Mouse (Mus musculus): Measurements from ENCODE around the gene Hs3st4. TPM values are rescaled to one million over a fixed set of nuclear protein-coding genes. Genes with fewer than 3 reads are reported as not detected.

The Hs3st4 gene
- polyA plus RNA-seq, 1 experiment from 2014 or later, result 0.36 TPM

DNA sequence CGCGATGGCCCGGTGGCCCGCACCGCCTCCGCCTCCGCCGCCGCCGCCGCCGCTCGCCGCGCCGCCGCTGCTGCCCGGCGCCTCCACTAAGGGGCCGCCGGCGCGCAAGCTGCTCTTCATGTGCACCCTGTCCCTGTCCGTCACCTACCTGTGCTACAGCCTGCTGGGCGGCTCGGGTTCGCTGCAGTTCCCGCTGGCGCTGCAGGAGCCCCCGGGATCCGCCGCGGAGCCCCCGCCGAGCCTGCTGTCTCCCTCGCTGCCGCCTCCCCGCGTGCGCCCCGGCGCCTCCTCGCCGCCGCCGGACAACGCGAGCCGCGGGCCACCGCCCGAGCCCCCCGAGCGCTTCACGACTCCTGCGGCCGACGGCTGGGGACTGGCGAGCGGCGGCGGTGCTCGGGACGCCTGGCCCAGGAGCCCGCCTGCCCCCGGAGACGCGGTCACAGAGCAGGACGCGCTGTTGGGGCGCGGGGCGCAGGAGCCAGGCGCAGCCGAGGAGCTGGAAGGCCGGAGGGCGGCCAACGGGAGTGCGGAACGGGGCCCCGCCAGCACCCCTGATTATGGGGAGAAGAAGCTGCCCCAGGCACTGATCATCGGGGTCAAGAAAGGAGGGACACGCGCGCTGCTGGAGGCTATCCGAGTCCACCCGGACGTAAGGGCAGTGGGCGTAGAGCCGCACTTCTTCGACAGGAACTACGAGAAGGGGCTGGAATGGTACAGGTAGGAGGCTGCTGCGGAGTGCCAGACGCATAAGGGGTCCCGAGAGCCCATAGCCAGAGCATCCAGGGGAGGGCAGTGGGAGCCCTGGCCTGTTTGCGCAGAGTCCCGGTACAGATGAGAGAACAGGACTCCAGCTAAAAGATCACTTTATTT, 743 bp downstream of the Hs3st4 start:
- no peaks in the 10 kb centered on the region for H3K36me3 ChIP-seq (ENCODE audit: control insufficient read depth, insufficient read depth, low read length)
- peaks cover 51% of the 10 kb centered on the region for H3K27me3 ChIP-seq (ENCODE audit: control insufficient read depth, insufficient read depth, low read length)
- H3K4me2 ChIP-seq (ENCODE audit: low read depth), result peak overlapping the region; percentile 99
- DNase-seq (ENCODE audit: low spot score) (peak; percentile 34), ATAC-seq (ENCODE audit: insufficient read depth, low FRiP score, low TSS enrichment) (peak; percentile 27; the same call in 1 of the 2 replicates)
- H3K27ac ChIP-seq (ENCODE audit: low read depth, low read length), result no peak overlapping the region
- H3K4me3 ChIP-seq (ENCODE audit: low read depth, low read length), result peak overlapping the region; percentile 64
- H3K9ac ChIP-seq (ENCODE audit: low read length), result peak overlapping the region; percentile 39
- whole genome bisulfite sequencing, result under 1% methylated on average over 80 of the region's 97 CpGs
- H3K4me1 ChIP-seq (ENCODE audit: control insufficient read depth, insufficient read depth, low read length), result peaks cover 5% of the 10 kb centered on the region
- no peaks in the 10 kb centered on the region for H3K9me3 ChIP-seq (ENCODE audit: control insufficient read depth, low read length)

DNA sequence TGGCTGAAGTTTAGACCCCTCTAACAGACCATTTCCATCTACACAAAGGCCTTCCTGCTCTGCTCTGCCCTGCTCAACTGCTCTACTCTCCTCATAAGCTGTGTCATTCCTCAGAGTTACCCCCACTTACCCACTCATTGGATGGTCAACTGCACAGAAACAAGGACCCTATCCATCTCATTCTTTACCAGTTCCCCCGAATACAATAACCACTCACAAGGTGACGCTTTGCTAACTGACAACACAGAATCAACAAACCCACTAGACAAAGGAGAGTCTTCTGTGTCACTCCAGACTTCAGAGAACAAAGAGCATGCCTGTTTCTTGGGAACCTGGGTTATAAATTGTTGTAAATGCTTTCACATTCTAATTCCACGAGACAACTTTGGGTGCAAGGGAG, 9.5 kb downstream of the Hs3st4 start:
- ATAC-seq (ENCODE audit: insufficient read depth, low FRiP score, low TSS enrichment), result no peak
- Histone ChIP-seq H3K36me3 (ENCODE audit: control insufficient read depth, insufficient read depth, low read length) (no peaks in the 10 kb centered on the region), H3K4me3 (ENCODE audit: low read depth, low read length) (no peak overlapping the region), H3K9ac (ENCODE audit: low read length) (no peak overlapping the region), H3K4me2 (ENCODE audit: low read depth) (no peak overlapping the region), H3K4me1 (ENCODE audit: control insufficient read depth, insufficient read depth, low read length) (no peaks in the 10 kb centered on the region), H3K27me3 (ENCODE audit: control insufficient read depth, insufficient read depth, low read length) (no peaks in the 10 kb centered on the region), H3K9me3 (ENCODE audit: control insufficient read depth, low read length) (no peaks in the 10 kb centered on the region), H3K27ac (ENCODE audit: low read depth, low read length) (no peak overlapping the region)
- 64% methylated on average over 3 of the region's 3 CpGs for WGBS
- no peak for DNase-seq (ENCODE audit: low spot score)

DNA sequence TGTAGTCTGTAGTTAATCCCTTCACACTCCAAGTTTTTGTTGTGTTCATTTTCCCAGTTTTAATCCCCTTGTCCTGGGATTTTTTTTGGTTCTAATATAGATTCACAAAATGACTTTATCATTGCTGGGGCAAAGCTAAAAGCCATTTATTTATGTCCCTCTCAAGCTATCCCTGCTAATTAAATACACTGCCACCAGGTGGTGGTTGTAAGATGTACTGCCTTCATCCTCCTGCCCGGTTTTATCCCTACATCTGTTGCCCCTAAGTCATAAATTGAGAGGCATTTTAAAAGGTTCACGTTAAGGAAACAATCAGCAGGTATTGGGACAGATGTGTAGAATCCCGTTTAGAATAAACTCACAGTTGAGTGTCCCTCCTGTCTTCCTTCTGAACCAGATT, 14.6 kb downstream of the Hs3st4 start:
- no peak overlapping the region for H3K9ac ChIP-seq (ENCODE audit: low read length)
- no peaks in the 10 kb centered on the region for H3K36me3 ChIP-seq (ENCODE audit: control insufficient read depth, insufficient read depth, low read length)
- WGBS, result 27% methylated on average over 3 of the region's 3 CpGs
- H3K27ac ChIP-seq (ENCODE audit: low read depth, low read length), result no peak overlapping the region
- H3K4me2 ChIP-seq (ENCODE audit: low read depth), result no peak overlapping the region
- no peak overlapping the region for H3K4me3 ChIP-seq (ENCODE audit: low read depth, low read length)
- H3K9me3 ChIP-seq (ENCODE audit: control insufficient read depth, low read length), result no peaks in the 10 kb centered on the region
- H3K4me1 ChIP-seq (ENCODE audit: control insufficient read depth, insufficient read depth, low read length), result no peaks in the 10 kb centered on the region
- no peak for ATAC-seq (ENCODE audit: insufficient read depth, low FRiP score, low TSS enrichment)
- no peak for DNase-seq (ENCODE audit: low spot score)
- H3K27me3 ChIP-seq (ENCODE audit: control insufficient read depth, insufficient read depth, low read length), result no peaks in the 10 kb centered on the region

DNA sequence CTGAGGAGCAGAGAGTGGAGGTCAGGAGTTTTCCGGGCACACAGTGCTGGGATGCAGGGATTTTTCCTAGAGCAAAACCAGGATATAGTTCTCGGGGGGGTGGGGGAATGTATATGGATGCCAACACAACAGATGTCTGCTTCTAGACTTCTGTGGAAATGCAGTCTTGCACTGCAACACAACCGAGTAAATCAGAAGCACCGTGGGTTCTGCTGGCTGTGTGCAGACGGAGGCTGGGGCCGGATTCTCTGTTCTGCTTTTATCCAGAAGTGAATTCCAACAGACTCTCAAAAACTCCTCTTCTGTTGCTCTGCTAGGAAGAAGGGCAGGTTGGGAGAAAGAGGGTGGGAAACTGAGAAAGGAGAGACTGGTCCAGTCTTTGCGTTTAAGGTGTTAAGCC, 15.9 kb downstream of the Hs3st4 start:
- Histone ChIP-seq H3K27me3 (ENCODE audit: control insufficient read depth, insufficient read depth, low read length) (no peaks in the 10 kb centered on the region), H3K36me3 (ENCODE audit: control insufficient read depth, insufficient read depth, low read length) (no peaks in the 10 kb centered on the region), H3K27ac (ENCODE audit: low read depth, low read length) (no peak overlapping the region), H3K4me1 (ENCODE audit: control insufficient read depth, insufficient read depth, low read length) (no peaks in the 10 kb centered on the region), H3K9ac (ENCODE audit: low read length) (no peak overlapping the region), H3K4me3 (ENCODE audit: low read depth, low read length) (no peak overlapping the region), H3K4me2 (ENCODE audit: low read depth) (no peak overlapping the region), H3K9me3 (ENCODE audit: control insufficient read depth, low read length) (no peaks in the 10 kb centered on the region)
- DNase-seq (ENCODE audit: low spot score) (no peak), ATAC-seq (ENCODE audit: insufficient read depth, low FRiP score, low TSS enrichment) (no peak)
- 79% methylated on average over 7 of the region's 7 CpGs for WGBS

DNA sequence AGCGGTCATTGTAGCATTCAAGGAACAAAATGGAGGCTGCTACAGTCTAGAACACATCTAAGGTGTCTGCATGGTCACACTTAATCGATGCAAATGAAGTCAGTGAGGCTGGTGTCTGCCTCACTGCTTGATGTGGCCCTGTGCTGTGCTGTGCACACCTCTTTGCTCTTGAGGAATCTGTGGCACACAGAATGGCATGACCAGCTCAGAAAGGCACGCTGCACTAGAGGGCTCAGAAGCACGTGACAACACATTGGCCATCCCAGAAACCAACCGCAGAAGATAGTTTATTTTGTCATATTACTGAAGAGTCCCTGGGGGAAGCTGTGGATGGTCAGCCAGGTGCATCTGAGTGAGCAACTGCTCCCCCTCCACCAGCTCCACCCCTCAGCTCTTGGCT, 44.2 kb downstream of the Hs3st4 start:
- no peak overlapping the region for H3K4me3 ChIP-seq (ENCODE audit: low read depth, low read length)
- no peak overlapping the region for H3K4me2 ChIP-seq (ENCODE audit: low read depth)
- no peak overlapping the region for H3K9ac ChIP-seq (ENCODE audit: low read length)
- no peaks in the 10 kb centered on the region for H3K36me3 ChIP-seq (ENCODE audit: control insufficient read depth, insufficient read depth, low read length)
- ATAC-seq (ENCODE audit: insufficient read depth, low FRiP score, low TSS enrichment) (no peak), DNase-seq (ENCODE audit: low spot score) (no peak)
- no peaks in the 10 kb centered on the region for H3K9me3 ChIP-seq (ENCODE audit: control insufficient read depth, low read length)
- no peak overlapping the region for H3K27ac ChIP-seq (ENCODE audit: low read depth, low read length)
- H3K27me3 ChIP-seq (ENCODE audit: control insufficient read depth, insufficient read depth, low read length), result no peaks in the 10 kb centered on the region
- 89% methylated on average over 5 of the region's 5 CpGs for WGBS
- no peaks in the 10 kb centered on the region for H3K4me1 ChIP-seq (ENCODE audit: control insufficient read depth, insufficient read depth, low read length)

DNA sequence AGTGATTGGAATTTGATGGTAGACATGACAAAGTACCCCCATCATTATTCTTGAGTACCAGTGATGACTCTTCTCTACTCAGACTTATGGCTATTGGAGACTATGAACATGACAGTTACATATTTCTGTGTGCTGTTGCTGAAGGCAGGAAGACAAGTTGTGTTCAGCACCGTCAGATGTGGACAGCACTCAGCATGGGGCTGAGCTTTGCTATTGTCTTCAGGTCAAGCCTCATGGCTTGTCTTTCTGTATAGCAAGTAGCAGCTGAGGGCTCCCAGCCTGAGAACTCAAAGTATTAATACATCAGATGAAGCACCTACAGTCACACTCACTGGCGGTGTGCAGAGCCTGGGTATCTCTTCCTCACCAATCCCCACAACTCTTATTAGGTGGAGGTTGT, 49.6 kb downstream of the Hs3st4 start:
- DNase-seq (ENCODE audit: low spot score) (no peak), ATAC-seq (ENCODE audit: insufficient read depth, low FRiP score, low TSS enrichment) (no peak)
- no peak overlapping the region for H3K4me2 ChIP-seq (ENCODE audit: low read depth)
- no peak overlapping the region for H3K4me3 ChIP-seq (ENCODE audit: low read depth, low read length)
- H3K4me1 ChIP-seq (ENCODE audit: control insufficient read depth, insufficient read depth, low read length), result no peaks in the 10 kb centered on the region
- no peak overlapping the region for H3K27ac ChIP-seq (ENCODE audit: low read depth, low read length)
- WGBS, result 55% methylated on average over 2 of the region's 2 CpGs
- no peak overlapping the region for H3K9ac ChIP-seq (ENCODE audit: low read length)
- H3K27me3 ChIP-seq (ENCODE audit: control insufficient read depth, insufficient read depth, low read length), result no peaks in the 10 kb centered on the region
- no peaks in the 10 kb centered on the region for H3K9me3 ChIP-seq (ENCODE audit: control insufficient read depth, low read length)
- H3K36me3 ChIP-seq (ENCODE audit: control insufficient read depth, insufficient read depth, low read length), result no peaks in the 10 kb centered on the region

DNA sequence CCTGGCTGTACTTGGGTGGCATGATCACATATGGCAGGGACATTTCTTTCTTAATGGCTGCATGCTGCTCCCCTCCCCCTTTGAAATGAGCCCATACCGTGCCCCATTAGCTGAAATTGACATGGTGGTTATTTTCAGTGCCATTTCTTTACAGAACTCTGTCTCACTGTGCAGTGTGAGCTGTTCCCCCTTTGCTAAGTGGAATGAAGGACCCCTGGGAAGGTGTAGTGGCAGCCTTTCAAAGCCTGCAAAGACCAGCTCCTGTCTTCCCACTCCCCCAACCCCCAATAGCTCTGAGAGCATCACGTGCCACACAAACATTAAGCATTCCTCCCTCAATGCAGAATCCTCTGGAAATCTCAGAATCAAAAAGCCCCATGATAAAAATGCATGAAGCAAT, 50.7 kb downstream of the Hs3st4 start:
- no peak for ATAC-seq (ENCODE audit: insufficient read depth, low FRiP score, low TSS enrichment)

DNA sequence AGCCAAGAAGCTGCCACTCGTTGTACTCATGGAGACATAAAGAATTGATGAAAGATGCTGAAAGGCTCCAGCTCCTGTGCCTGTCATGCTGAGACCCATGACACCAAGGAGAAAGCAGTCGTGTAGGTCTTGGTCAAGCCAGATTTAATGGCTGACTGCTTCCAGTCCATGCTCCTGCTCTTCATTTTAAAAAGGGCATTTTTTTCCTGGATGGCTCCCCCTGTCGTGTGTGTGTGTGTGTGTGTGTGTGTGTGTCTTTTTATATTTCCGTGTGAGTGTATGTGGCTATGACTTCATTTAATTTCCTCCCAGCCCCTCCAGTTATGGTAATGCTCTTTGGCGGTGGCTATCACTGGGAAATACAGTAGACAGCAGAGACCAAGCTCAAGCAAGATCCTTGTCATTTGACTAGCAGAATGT, 54.6 kb downstream of the Hs3st4 start:
- no peak for DNase-seq (ENCODE audit: low spot score)

More for the DNA sequence above, 50.7 kb downstream of the Hs3st4 start:
- WGBS, result 77% methylated on average over 2 of the region's 2 CpGs
- Histone ChIP-seq H3K36me3 (ENCODE audit: control insufficient read depth, insufficient read depth, low read length) (no peaks in the 10 kb centered on the region), H3K9ac (ENCODE audit: low read length) (no peak overlapping the region), H3K27ac (ENCODE audit: low read depth, low read length) (no peak overlapping the region), H3K4me3 (ENCODE audit: low read depth, low read length) (no peak overlapping the region), H3K4me2 (ENCODE audit: low read depth) (no peak overlapping the region), H3K27me3 (ENCODE audit: control insufficient read depth, insufficient read depth, low read length) (no peaks in the 10 kb centered on the region), H3K9me3 (ENCODE audit: control insufficient read depth, low read length) (no peaks in the 10 kb centered on the region), H3K4me1 (ENCODE audit: control insufficient read depth, insufficient read depth, low read length) (no peaks in the 10 kb centered on the region)
- no peak for DNase-seq (ENCODE audit: low spot score)

DNA sequence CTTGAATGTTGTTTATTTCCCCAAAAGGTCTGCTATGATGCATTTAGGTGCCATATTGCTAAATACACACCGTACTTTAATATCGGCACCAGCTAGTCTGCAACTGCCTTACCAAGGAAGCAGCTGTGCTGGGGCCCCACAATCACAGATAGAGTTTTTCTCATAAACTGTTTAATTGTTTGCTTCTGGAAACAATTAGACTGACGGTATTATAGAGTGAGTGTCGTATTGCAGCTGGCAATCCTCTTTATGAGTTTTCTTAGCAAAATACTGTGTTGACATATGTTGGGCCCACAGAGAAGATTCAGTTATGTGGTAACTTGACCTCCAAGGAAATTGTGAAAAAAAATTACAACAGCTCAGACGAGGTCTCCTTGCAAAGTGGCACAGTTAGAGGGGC, 56.5 kb downstream of the Hs3st4 start:
- WGBS, result 68% methylated on average over 5 of the region's 5 CpGs
- Histone ChIP-seq H3K36me3 (ENCODE audit: control insufficient read depth, insufficient read depth, low read length) (no peaks in the 10 kb centered on the region), H3K27ac (ENCODE audit: low read depth, low read length) (no peak overlapping the region), H3K4me2 (ENCODE audit: low read depth) (no peak overlapping the region), H3K4me1 (ENCODE audit: control insufficient read depth, insufficient read depth, low read length) (no peaks in the 10 kb centered on the region), H3K4me3 (ENCODE audit: low read depth, low read length) (no peak overlapping the region), H3K27me3 (ENCODE audit: control insufficient read depth, insufficient read depth, low read length) (no peaks in the 10 kb centered on the region), H3K9ac (ENCODE audit: low read length) (no peak overlapping the region), H3K9me3 (ENCODE audit: control insufficient read depth, low read length) (no peaks in the 10 kb centered on the region)
- ATAC-seq (ENCODE audit: insufficient read depth, low FRiP score, low TSS enrichment), result no peak
- DNase-seq (ENCODE audit: low spot score), result no peak

More for the DNA sequence above, 54.6 kb downstream of the Hs3st4 start:
- Histone ChIP-seq H3K27ac (ENCODE audit: low read depth, low read length) (no peak overlapping the region), H3K4me2 (ENCODE audit: low read depth) (no peak overlapping the region), H3K27me3 (ENCODE audit: control insufficient read depth, insufficient read depth, low read length) (no peaks in the 10 kb centered on the region), H3K9me3 (ENCODE audit: control insufficient read depth, low read length) (no peaks in the 10 kb centered on the region), H3K4me1 (ENCODE audit: control insufficient read depth, insufficient read depth, low read length) (no peaks in the 10 kb centered on the region), H3K36me3 (ENCODE audit: control insufficient read depth, insufficient read depth, low read length) (no peaks in the 10 kb centered on the region), H3K9ac (ENCODE audit: low read length) (no peak overlapping the region), H3K4me3 (ENCODE audit: low read depth, low read length) (no peak overlapping the region)
- 66% methylated on average over 5 of the region's 5 CpGs for WGBS
- ATAC-seq (ENCODE audit: insufficient read depth, low FRiP score, low TSS enrichment), result no peak

Measured in neural tube, embryonic 11.5 days (tissue).